Mouse (Mus musculus) c-Kit-positive CD71-negative TER-119-negative erythroid progenitor cells, embryonic 14.5 days (primary cell): Measurements from ENCODE around the gene Tnfrsf21.

Source experiments
- DNase-seq: peaks from one replicate; pipeline ENCODE4 v3.0.0-alpha.2; 2013; ENCODE audit warnings: low read depth

Tnfrsf21 gene

GRCm38 (mm10) chr17:43016371-43017331 lies at the start of gene Tnfrsf21:
TSS of gene Tnfrsf21 (plus strand) at chr17:43016555.
- DNase-seq: peak; percentile 90

DNA sequence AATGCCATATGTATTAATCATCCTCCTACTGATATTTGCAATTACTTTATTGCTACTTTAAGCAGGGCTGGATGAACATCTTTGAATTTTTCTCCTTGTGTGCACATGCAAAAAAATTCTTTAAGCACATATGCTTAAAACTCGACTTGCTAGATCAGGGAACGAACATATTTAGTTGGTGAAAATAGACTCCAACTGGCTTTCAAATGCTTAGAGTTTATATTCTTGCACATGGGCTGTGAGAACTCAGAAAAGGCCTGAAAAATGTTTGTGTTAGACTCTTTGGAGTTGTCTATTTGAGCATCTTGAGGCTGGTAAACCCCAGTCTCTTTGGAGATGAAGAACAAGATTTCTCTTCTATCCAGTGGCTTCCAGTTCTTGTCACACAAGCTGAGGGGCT lies 48.2 kb upstream of the Tnfrsf21 start:
- DNase-seq: no peak

- DNase-seq: no peak
Measured at GRCm38 (mm10) chr17:42975312-42975996, 40.9 kb upstream of the Tnfrsf21 start.

GRCm38 (mm10) chr17:42977766-42978165 lies 38.6 kb upstream of the Tnfrsf21 start:
- no peak for DNase-seq

DNA sequence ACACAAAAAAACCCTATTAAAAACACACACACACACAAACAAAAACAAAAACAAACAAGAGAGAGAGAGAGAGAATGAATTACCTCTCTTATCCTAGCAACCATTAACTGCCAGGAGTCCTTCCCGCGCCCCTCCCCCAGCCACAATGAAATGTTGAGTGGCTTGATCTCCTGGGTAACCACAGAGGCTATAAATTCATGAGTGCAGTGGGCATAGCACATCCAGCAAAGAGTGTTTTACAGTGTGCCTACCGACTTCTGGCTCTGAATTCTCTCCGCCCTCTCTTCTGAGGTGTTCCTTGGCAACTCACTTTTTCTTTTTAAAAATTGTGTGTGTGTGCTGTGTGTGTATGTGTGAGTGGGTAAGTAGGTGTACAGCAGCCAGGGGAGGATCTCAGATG lies 38.0 kb upstream of the Tnfrsf21 start:
- DNase-seq: no peak

DNA sequence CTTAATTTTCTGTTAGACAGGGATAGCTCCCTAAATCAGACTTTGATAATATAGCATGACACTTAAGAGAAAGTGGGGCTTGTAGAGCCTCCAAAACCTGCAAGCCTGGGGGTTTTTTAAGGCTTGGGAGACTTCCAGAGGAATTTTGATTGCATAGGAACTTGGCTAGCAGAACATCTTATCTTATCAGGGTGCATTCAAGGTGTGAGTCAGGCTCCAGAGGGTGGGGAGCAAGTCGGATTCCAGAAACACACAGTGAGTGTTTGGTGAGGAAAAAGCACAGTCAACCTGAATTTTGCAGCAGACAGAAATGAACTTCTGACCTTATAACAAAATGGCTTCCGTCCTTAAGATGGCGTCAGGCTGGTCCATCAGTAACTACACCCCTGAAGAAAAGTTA lies 34.5 kb upstream of the Tnfrsf21 start:
- no peak for DNase-seq

DNA sequence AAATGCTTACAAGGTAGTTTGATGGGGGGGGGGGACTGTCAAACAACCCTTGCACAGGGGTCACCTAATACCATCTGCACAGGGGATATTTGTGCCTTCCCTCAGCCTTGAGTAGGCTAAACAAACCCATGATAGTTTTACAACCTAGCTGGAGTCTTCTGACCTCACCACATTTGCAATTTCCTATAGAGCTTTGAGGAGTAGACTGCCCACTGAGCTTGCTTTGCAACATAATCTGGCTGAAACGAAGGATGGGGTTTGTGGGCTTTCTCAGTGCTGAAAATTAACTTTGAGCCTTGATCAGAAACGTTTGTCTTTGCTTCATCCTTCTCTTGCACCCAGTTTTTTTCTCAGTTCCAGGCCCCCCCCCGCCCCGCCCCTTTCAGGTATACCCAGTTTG lies 33.8 kb upstream of the Tnfrsf21 start:
- DNase-seq: no peak

GRCm38 (mm10) chr17:42985837-42986589 lies 30.3 kb upstream of the Tnfrsf21 start:
- DNase-seq: peak; percentile 7

DNA sequence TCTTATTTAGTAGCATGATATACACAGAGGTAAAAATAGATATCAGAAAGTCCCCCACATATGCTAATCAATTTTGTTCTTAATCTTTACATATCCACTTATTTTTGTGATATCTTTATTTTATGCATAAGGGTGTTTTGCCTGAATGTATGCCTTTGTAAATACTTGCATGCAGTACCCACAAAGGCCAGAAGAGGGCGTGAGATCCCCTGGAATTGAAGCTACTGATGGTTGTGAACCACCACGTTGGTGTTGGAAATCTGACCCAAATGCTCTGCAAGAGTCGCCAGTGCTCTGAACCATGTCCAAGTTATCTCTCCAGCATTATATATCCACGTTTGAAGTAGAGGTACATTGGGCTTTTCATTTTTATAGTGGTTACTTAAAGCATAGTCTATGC lies 28.7 kb upstream of the Tnfrsf21 start:
- peak; percentile 25 for DNase-seq

DNA sequence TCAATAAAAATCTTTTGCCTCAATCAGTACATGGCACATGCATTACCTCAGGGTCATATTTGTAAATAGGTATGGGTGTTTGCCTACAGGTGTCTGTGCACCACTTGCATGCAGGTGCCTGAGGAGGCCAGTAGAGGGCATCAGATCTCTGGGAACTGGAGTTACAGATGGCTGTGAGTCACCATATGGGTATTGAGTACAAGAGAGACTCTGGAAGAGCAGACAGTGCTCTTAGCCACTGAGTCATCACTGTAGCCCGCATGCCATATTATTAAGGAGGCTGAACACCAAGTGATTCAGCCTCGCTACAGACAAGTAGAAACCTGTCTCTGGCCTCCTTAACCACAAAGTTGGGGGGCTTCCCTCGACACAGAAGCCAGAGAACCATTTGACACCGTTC lies 26.4 kb upstream of the Tnfrsf21 start:
- no peak for DNase-seq

DNA sequence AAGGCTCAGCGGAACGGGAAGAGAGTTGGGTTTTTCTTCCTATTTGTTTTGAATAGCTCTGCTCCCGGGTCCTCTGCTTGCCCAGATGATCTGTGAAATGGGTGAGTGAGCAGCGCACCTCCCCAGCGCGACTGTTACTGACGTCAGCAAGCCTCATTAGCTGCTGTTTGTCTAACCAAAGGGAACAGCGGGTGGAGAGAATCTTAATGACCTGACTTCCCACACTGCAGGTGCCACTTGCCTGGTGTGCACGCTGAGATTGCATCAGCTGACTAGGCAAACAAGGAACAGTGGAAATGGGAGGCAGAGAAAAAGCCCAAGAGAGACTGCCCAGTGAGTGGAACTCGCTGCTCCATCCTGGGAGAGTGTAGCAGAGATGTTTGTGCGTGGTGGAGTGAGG lies 25.2 kb upstream of the Tnfrsf21 start:
- DNase-seq: no peak

DNA sequence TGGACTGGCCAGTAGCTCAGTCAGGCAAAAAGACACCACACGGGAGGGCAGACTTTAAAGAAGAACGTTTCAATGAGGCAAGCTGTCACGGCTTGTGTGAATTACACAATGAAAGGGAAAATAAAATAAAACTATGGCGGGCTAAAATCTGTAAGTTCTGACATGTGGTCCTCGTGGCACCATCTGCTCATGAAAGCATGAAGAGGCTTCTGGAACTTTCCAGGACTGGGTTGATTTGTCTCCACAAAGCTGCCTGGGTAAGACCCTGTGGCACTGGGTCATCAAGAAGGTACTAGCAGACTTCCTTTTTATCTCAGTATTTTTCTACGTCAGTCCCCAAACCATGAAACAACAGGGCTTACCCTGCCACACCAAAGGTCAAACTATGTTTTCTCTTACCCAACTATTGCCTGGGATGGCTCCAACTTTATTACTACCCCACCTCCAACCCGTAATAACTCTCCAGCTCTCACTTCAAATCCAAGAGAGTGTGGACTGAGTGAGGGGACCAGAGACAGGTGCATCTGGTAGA lies 16.8 kb upstream of the Tnfrsf21 start:
- no peak for DNase-seq

- DNase-seq: no peak
Measured at GRCm38 (mm10) chr17:43000598-43000997, 15.8 kb upstream of the Tnfrsf21 start.

DNA sequence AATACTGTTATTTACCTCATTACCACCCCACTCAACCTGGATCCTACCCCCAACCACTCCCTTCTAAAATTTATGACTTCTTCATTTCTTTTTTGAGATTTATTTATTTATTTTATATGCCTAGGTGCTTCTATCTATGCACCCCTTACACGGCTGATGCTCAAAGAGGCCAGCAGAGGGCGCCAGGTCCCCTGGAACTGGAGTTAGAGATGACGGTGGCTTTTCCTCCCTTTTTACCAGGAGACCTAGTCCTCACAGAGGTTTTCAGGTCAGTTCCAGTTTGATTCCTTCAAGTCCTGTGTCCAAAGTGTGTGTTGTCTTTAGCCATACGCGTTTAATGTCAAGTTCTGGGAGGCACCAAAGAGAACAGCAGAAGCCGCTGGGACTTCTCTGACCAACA lies 3.6 kb upstream of the Tnfrsf21 start:
- DNase-seq: no peak

DNA sequence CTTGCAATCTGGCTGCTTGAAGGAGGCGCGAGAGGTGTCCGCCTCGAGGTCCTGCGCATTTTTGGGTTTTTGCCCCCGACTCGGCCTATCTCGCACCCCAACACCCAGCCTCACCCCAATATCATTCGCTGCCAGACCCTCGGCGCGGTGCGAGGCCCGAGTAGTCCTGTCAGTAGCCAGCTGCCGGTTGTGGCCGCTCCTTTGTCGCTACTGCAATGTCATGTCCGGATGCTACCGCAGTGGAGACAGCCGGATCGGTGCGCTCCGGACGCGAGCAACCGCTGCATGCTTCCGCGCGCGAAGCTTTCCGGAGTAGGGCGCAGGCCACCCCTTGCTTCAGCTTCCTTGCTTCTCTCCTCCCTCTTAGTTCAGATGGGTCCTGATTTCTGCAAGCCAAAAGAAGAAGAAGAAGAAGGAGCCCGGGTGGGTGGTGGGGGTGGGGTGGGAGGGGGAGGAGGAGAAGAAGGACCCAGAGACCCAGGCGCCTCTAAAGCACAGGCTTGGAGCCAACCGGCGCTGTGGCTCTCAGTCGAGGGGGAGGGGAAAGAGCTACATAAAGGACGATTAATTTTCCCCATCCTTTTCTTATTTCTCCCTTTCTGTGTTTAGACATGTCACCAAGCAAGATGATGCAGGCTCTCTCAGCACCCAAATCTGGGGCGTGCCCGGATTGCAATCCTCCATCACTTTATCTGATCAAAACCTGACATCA lies 1.1 kb downstream of the Tnfrsf21 start:
- no peak for DNase-seq

DNA sequence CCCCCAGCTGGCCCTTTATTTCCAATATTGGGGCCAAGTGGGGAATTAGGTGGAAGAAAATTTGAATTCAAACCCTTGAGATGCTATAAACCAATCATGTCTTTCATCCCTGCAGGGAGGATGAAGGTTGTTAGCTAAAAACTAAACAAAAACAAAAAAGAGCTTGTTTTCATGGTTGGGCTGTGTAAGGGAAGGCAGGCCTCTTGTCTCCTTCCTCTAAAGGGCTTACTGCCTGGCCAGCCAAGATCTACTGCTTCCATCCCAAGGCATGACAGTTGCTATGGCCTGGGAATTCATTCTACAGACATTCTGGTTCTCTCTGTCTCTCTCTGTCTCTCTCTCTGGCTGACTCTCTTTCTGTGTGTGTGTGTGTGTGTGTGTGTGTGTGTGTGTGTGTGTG lies 1.7 kb downstream of the Tnfrsf21 start:
- DNase-seq: no peak

GRCm38 (mm10) chr17:43019660-43020059 lies 3.3 kb downstream of the Tnfrsf21 start:
- DNase-seq: no peak

GRCm38 (mm10) chr17:43021017-43021416 lies 4.7 kb downstream of the Tnfrsf21 start:
- no peak for DNase-seq

DNA sequence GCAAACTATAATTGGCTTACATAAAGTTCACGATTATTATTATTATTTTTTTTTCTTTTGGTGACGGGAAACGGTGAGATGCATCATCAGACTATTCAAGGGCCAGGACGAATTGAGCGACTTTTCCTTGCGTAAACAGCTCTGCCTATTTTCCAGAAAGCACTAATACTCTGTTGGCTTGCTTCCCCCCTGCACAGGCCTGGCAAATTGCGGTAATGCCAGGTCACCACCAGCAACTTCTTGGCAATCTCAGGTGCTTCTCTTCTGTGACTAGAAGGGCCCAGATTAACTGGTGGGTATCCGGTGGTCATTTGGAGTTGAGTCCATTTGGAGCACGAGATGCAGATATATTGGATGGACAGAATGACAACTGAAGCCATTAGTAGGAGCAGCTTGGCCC lies 5.7 kb downstream of the Tnfrsf21 start:
- no peak for DNase-seq

- DNase-seq: no peak
Measured at GRCm38 (mm10) chr17:43023637-43024217, 7.4 kb downstream of the Tnfrsf21 start.

GRCm38 (mm10) chr17:43024531-43024930 lies 8.2 kb downstream of the Tnfrsf21 start:
- no peak for DNase-seq
